Mouse (Mus musculus) spleen, adult 2 months (tissue): ENCODE data around the gene Tekt1.

Experiments
- CTCF ChIP-seq: fragments of 200-500 bp; IDR thresholded peaks from 2 replicates; pipeline ENCODE4 v1.5.1; 2011; ENCODE audit warnings: mild to moderate bottlenecking, inconsistent platforms; ENCODE audit not compliant: insufficient read depth, insufficient read length, insufficient replicate concordance; ENCODE audit errors: extremely low read depth
- POLR2A ChIP-seq: fragments of 200-500 bp; IDR thresholded peaks from 2 replicates; pipeline ENCODE4 v1.6.1; 2011; ENCODE audit warnings: low read depth, low read length, inconsistent platforms

GRCm38 (mm10) chr11:72393669-72394068, 31.4 kb upstream of the Tekt1 start:
- TF ChIP-seq CTCF (no peak), POLR2A (no peak)
